Mouse (Mus musculus) small intestine, adult 2 months (tissue): ENCODE measurements around the gene Zfand4. TPM values are rescaled to one million over a fixed set of nuclear protein-coding genes. Genes with fewer than 3 reads are reported as not detected.
A peak's percentile ranks its signal among the peaks of the same experiment; 100 is the strongest.

Source experiments
- H3K27ac ChIP-seq: fragments of 200-500 bp; 2 replicates; pipeline ENCODE4 v1.5.1; 2012; ENCODE audit warnings: low read depth, low read length, control low read depth, inconsistent platforms; ENCODE audit not compliant: insufficient read depth
- H3K27me3 ChIP-seq: fragments of 200-500 bp; 2 replicates; pipeline ENCODE4 v1.6.1; 2012; ENCODE audit warnings: mild to moderate bottlenecking, moderate library complexity, low read length, inconsistent platforms; ENCODE audit not compliant: control insufficient read depth, insufficient read depth
- H3K36me3 ChIP-seq: fragments of 200-500 bp; 2 replicates; pipeline ENCODE4 v1.6.1; 2012; ENCODE audit warnings: mild to moderate bottlenecking, low read length, control low read depth, inconsistent platforms; ENCODE audit not compliant: control insufficient read depth, insufficient read depth
- H3K4me1 ChIP-seq: fragments of 200-500 bp; 2 replicates; pipeline ENCODE4 v1.6.1; 2012; ENCODE audit warnings: low read length, inconsistent platforms, mixed read lengths; ENCODE audit not compliant: control insufficient read depth, insufficient read depth, insufficient read length
- H3K4me3 ChIP-seq: fragments of 200-500 bp; 2 replicates; pipeline ENCODE4 v1.5.1; 2012; ENCODE audit warnings: low read depth, mild to moderate bottlenecking, control low read depth, inconsistent platforms, low read length, moderate library complexity
- CTCF ChIP-seq: fragments of 200-500 bp; IDR thresholded peaks from 2 replicates; pipeline ENCODE4 v1.5.1; 2012; ENCODE audit warnings: low read depth, mild to moderate bottlenecking, control low read depth, inconsistent platforms, low read length, moderate library complexity, mixed read lengths; ENCODE audit not compliant: insufficient replicate concordance, insufficient read length; ENCODE audit errors: extremely low read depth
- POLR2A ChIP-seq: fragments of 200-500 bp; IDR thresholded peaks from 2 replicates; pipeline ENCODE4 v1.6.1; 2012; ENCODE audit warnings: low read depth, mild to moderate bottlenecking, control low read depth, inconsistent platforms, low read length, moderate library complexity
- WGBS: fragments of 180-500 bp; shearing (Covaris S2); methylation state at CpG from one replicate; pipeline ENCODE4 v1.1.7; 2018; 5-methylcytosine and 5-hydroxymethylcytosine counted together
- polyA plus RNA-seq: library from polyadenylated mRNA; depleted of rRNA; stranded (reverse); fragments of >200 nt; gene quantifications from 2 replicates; pipeline ENCODE4 v1.2.3, GENCODE M21; 2012

Zfand4 gene
- polyA plus RNA-seq, 1 experiment = 0.05 TPM

GRCm38 (mm10) chr6:116278679-116279317 lies 14.8 kb downstream of the Zfand4 start:
- Histone ChIP-seq H3K4me3 (no peak overlapping the region), H3K4me1 (no peaks in the 10 kb centered on the region), H3K27ac (no peak overlapping the region), H3K27me3 (no peaks in the 10 kb centered on the region), H3K36me3 (no peaks in the 10 kb centered on the region)
- TF ChIP-seq POLR2A (no peak), CTCF (no peak)
- WGBS = 74% methylated on average over 5 of the region's 5 CpGs

- WGBS = 94% methylated on average over 13 of the region's 13 CpGs
- no peaks in the 10 kb centered on the region for H3K27me3 ChIP-seq
- H3K4me1 ChIP-seq = peaks cover 2% of the 10 kb centered on the region; the same call in 1 of the 2 replicates
- no peaks in the 10 kb centered on the region for H3K36me3 ChIP-seq
- H3K4me3 ChIP-seq = no peak overlapping the region
- H3K27ac ChIP-seq = no peak overlapping the region
- TF ChIP-seq POLR2A (no peak), CTCF (no peak)
These were observed 17.0 kb downstream of the Zfand4 start for GRCm38 (mm10) chr6:116281014-116281413.

GRCm38 (mm10) chr6:116282546-116282945 lies 18.5 kb downstream of the Zfand4 start:
- TF ChIP-seq CTCF = peak; percentile 45; the same call in 1 of the 2 replicates
- TF ChIP-seq POLR2A = no peak
- Histone ChIP-seq H3K4me1 (peaks cover 5% of the 10 kb centered on the region; the same call in 1 of the 2 replicates), H3K36me3 (no peaks in the 10 kb centered on the region), H3K27ac (no peak overlapping the region), H3K4me3 (no peak overlapping the region), H3K27me3 (no peaks in the 10 kb centered on the region)
- 49% methylated on average over 4 of the region's 4 CpGs for WGBS

- WGBS = 91% methylated on average over 3 of the region's 3 CpGs
- peaks cover 5% of the 10 kb centered on the region; the same call in 1 of the 2 replicates for H3K4me1 ChIP-seq
- H3K27me3 ChIP-seq = no peaks in the 10 kb centered on the region
- no peak overlapping the region for H3K4me3 ChIP-seq
- no peaks in the 10 kb centered on the region for H3K36me3 ChIP-seq
- no peak for TF ChIP-seq CTCF
- no peak for TF ChIP-seq POLR2A
- no peak overlapping the region for H3K27ac ChIP-seq
These were observed 19.3 kb downstream of the Zfand4 start for GRCm38 (mm10) chr6:116283280-116283679.

GRCm38 (mm10) chr6:116286321-116286720 lies 22.3 kb downstream of the Zfand4 start:
- peaks cover 5% of the 10 kb centered on the region; the same call in 1 of the 2 replicates for H3K4me1 ChIP-seq
- H3K4me3 ChIP-seq = no peak overlapping the region
- 49% methylated on average over 4 of the region's 4 CpGs for WGBS
- H3K36me3 ChIP-seq = no peaks in the 10 kb centered on the region
- peak overlapping the region; percentile 60 for H3K27ac ChIP-seq
- H3K27me3 ChIP-seq = no peaks in the 10 kb centered on the region
- TF ChIP-seq CTCF (no peak), POLR2A (no peak)

- Histone ChIP-seq H3K4me3 (no peak overlapping the region), H3K36me3 (no peaks in the 10 kb centered on the region), H3K27ac (peak overlapping the region; percentile 74), H3K4me1 (peaks cover 5% of the 10 kb centered on the region; the same call in 1 of the 2 replicates), H3K27me3 (no peaks in the 10 kb centered on the region)
- TF ChIP-seq CTCF (no peak), POLR2A (no peak)
- WGBS = 36% methylated on average over 5 of the region's 5 CpGs
These were observed 23.0 kb downstream of the Zfand4 start for GRCm38 (mm10) chr6:116286870-116287575.

- no peak for TF ChIP-seq POLR2A
- TF ChIP-seq CTCF = no peak
- Histone ChIP-seq H3K27me3 (no peaks in the 10 kb centered on the region), H3K4me3 (no peak overlapping the region), H3K36me3 (no peaks in the 10 kb centered on the region), H3K27ac (no peak overlapping the region), H3K4me1 (no peaks in the 10 kb centered on the region)
- 61% methylated on average over 2 of the region's 2 CpGs for WGBS
These were observed 47.4 kb downstream of the Zfand4 start for GRCm38 (mm10) chr6:116311411-116311810.
